Mouse (Mus musculus): ENCODE measurements around the gene Ankrd23. TPM values are rescaled to one million over a fixed set of nuclear protein-coding genes. Genes with fewer than 3 reads are reported as not detected.

Ankrd23 gene
- total RNA-seq, 1 experiment from 2014 or later: 9.1 TPM

Other genes with a start within 250 kb of the Ankrd23 start
- gene Arid5a, start 229.2 kb downstream of the Ankrd23 start, total RNA-seq (2017): 14.2 and 23.1 TPM in 2 replicates
- gene Kansl3, start 167.7 kb downstream of the Ankrd23 start, total RNA-seq (2017): 25.7 and 47.6 TPM in 2 replicates
- not detected in 2 replicates for gene Fer1l5, start 164.6 kb downstream of the Ankrd23 start, total RNA-seq (2017)
- gene Lman2l, start 91.6 kb downstream of the Ankrd23 start, total RNA-seq (2017): 6.2 and 7.3 TPM in 2 replicates
- 6.5 and 6.6 TPM in 2 replicates for gene Cnnm4, start 65.3 kb downstream of the Ankrd23 start, total RNA-seq (2017)
- 5.5 and 15.5 TPM in 2 replicates for gene Cnnm3, start 25.0 kb downstream of the Ankrd23 start, total RNA-seq (2017)
- not detected in 2 replicates for gene Gm42417, start 2.5 kb upstream of the Ankrd23 start, total RNA-seq (2017)
- 1.1 and 9.0 TPM in 2 replicates for gene Ankrd39, start 10.6 kb upstream of the Ankrd23 start, total RNA-seq (2017)
- gene Sema4c, start 21.5 kb upstream of the Ankrd23 start, total RNA-seq (2017): 2.4 and 2.6 TPM in 2 replicates
- gene Fam178b, start 146.3 kb upstream of the Ankrd23 start, total RNA-seq (2017): 0.87 TPM in 1 of 2 replicates, not detected in the other
- gene Cox5b, start 154.6 kb upstream of the Ankrd23 start, total RNA-seq (2017): 326 and 756 TPM in 2 replicates
- gene 4933424G06Rik, start 173.3 kb upstream of the Ankrd23 start, total RNA-seq (2017): not detected in 2 replicates
- 40.1 and 42.2 TPM in 2 replicates for gene Actr1b, start 177.5 kb upstream of the Ankrd23 start, total RNA-seq (2017)
- gene Zap70, start 224.9 kb upstream of the Ankrd23 start, total RNA-seq (2017): 1.0 TPM in 1 of 2 replicates, not detected in the other

All from common myeloid progenitor, adult 5-6 weeks (primary cell).